Mouse (Mus musculus) brain, adult 2 months (tissue): ENCODE data around the gene Pth1r.
A peak's percentile ranks its signal among the peaks of the same experiment; 100 is the strongest.
"Not testable (repeated sequence)": the region's sequence is repeated elsewhere in the genome, so short reads cannot be mapped to it uniquely, and the experiment has no call there.

Experiments
- DNase-seq: peaks from one replicate; pipeline ENCODE4 v3.0.0; 2011; ENCODE audit warnings: low read depth, low spot score

Pth1r gene

DNA sequence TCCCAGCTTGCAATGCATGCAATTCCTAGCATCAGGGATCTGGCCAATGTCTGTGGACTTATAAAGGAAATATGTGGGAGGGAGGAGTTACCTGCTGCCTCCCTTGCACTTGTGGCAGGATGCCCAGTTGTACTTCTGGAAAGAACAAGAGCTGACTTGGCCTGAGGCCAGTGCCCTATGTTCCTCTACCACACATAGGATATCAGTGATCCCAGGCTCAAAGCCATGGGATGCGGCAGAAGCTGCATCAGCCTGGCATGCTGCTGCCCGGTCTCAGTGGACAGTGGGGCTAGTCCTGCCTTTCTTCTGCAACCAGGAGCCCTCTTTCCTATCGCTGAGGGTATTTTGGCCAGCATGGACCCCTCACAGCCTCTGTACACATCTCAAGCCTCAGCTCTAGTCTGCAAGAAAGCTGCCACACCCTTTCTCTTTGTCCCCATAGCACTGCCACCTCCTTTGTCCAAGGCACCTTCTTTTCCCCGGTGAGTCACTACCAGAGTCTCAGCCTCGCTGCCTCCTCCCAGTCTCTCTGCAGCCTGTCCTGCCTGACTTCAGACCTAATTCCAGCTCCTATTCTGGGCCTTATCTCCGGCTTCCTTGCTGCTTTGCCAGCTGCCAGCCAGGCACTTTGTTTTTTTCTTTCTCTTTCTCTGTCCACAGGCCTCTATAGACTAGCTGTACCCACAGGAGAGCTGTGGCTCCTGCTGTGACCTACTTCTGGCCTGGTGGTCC, 62.7 kb downstream of the Pth1r start:
- DNase-seq: peak; percentile 96

DNA sequence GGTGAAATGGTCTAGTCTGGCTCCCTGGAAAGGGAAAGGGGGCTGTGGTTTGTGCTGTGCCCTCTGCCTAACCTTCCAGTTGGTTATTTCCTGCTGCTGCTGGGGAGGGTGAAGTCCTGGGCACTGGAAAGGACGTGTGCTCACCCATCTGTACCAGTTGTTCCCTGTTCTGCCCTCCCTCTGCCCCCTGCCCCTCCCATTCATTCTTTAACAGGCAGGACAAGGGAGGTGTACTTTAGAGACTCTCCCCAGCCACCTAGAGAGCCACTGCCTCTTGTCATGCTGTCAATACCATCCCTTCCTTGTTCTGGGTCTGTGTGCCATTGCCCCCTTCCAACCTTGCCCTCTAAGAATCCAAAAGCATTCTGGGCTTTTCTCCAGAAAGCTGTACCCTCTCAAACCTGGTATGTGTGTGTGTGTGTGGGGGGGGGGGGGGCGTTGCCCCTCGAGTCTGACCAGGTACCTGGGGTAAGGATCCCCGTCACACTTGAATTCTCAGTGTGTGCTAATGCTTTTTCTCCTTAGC, 63.3 kb downstream of the Pth1r start:
- DNase-seq: no peak

DNA sequence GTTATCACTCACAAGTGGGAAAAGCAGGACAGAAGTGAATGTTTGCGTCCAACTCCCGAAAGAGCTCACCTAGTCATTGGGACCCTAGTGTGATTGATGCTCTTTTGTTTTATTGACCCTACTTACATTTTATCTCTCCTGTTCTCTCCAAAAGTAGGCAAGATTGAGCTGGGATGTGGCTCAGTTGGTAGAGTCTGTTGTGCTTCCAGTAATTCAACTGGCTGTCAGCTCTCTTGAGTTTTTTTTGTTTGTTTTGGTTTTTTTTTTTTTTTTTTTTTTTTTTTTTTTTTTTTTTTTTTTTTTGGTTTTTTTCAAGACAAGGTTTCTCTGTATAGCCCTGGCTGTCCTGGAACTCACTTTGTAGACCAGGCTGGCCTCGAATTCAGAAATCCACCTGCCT, 64.2 kb downstream of the Pth1r start:
- DNase-seq: not testable (repeated sequence)

DNA sequence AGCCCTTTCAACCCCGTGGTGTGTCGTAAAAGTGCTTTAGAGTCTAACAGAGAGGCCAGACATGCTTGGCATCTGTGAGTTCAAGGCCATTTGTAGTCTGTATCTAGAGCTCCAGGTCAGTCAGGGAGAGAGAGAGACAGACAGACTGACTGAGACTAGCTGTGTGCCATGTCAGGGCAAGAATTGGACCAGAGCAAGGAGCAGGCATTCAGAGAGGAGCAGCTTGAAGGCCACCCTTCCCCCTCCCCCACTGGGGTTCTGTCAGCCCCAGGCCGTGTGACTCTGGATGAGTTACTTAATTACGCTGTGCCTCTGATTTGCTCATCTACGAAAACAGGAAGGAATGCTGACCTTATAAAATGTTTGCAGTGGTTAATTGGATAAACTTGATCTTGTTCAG, 64.7 kb downstream of the Pth1r start:
- peak; percentile 43 for DNase-seq

DNA sequence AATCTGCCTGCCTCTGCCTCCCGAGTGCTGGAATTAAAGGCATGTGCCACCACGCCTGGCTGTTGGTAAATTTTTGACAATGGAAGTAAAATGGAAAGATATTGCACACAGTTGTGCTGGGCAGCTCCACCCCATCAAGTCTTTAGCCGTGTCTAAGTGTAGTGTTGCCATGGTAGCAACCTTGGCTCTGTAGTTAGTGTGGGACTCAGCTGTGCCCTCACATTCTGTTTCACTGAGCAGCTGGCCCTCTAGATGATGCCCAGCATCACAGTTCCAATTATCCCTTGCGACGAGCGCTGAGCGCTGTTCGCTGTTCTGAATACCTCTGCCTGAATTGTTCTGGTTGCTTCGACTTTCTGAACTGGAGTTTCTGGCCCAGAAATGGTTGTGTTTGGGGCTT, 65.1 kb downstream of the Pth1r start:
- peak; percentile 87 for DNase-seq

GRCm38 (mm10) chr9:110680736-110681507, 66.0 kb downstream of the Pth1r start:
- peak; percentile 74 for DNase-seq

DNA sequence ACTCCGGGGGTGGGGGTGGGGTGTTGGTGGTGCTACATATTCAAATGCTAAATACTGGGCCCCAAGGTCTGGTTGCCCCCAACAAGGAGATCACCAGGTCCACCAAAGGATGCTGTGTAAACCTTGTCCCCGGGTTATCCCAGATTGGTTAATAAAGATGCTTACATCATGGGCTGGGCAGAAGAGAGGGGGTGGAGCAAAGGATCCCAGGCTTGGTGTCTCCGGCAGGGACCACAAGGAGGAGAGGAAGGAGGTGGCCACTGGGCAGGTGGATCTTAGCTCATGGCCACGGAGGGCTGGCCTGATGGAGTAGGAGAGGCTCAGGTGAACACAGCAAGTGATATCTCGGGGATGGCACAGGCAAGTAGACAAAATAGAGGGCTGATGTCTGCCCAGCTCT, 68.1 kb downstream of the Pth1r start:
- no peak for DNase-seq

DNA sequence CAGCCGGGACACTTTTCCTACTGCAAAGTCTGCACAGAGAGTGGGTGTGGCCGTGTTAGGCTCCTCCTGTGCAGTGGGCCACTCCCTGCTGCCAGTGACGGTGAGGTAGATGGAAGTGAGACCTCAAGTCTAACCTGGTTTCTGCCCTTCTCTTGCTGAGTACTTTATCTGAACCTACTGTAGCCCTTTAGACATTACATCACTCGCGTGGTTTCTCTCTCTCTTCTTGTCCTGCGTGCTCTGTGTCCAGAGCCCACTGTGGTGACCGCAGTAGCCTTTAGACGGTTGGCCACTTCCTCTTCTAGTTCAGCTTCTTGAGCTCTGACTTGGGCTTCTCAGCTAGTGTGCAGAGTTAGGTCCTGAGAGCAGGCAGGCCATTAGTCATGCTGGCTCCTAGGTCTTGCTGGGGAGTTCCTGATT, 70.4 kb downstream of the Pth1r start:
- peak; percentile 62 for DNase-seq

- peak; percentile 88 for DNase-seq
These were observed 73.7 kb downstream of the Pth1r start for GRCm38 (mm10) chr9:110673107-110673752.

DNA sequence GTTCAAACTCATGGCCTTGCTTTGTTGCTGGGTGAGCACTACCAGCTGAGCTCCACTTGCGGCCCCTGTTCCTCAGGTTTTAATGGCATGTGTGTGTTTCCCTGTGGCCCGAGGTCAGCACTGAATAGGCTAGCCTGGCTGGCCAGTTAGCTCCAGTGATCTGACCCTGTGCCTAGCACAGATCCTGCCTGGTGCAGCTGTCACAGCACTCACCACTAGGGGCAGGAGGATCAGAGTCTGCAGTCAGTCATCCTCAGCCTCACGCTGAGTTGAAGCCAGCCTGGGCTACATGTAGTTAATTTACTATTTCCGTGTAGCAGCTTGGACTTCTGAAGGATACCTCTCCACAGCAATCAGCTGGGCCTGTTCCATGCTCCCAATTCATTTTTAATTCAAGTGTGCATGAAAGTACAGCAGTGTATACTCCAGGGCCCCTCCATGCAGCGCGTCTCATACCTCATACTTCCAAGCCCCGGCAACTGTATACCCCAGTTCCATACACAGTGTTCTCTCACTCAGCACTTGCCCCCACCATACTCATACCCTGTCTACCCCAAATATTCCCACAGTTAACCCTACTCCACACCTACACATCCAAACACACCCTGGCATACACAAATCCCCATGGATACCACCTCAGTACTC, 74.4 kb downstream of the Pth1r start:
- peak; percentile 81 for DNase-seq
